Mouse (Mus musculus): Measurements from ENCODE around the gene Syt1.

The Syt1 gene

GRCm38 (mm10) chr10:108638095-108638494 is 372.7 kb downstream of the Syt1 start:
- 42% methylated on average over 5 of the region's 5 CpGs for WGBS

- 36% methylated on average over 7 of the region's 7 CpGs for WGBS
Observed at GRCm38 (mm10) chr10:108636086-108636485, 374.7 kb downstream of the Syt1 start.

DNA sequence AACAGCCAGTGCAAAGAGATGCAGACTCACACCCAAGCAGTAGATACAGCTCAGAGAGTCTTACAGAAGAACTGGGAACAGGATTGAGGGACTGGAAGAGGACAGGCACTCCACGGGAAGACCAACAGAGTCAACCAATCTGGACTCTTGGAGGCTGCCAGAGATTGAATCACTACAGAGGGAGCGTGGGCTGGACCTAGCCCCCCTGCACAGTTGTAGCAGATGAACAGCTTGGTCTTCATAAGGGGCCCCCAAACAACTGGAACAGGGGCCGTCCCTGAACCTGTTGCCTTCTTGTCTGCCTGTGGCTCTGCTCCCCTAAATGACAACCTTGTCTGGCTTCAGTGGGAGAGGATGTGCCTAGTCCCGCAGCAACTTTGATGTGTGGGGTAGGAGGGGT is 375.2 kb downstream of the Syt1 start:
- 58% methylated on average over 4 of the region's 4 CpGs for WGBS

GRCm38 (mm10) chr10:108630841-108631240 is 379.9 kb downstream of the Syt1 start:
- 47% methylated on average over 8 of the region's 8 CpGs for WGBS

- WGBS: 38% methylated on average over 3 of the region's 3 CpGs
Observed at GRCm38 (mm10) chr10:108626404-108626803, 384.4 kb downstream of the Syt1 start.

DNA sequence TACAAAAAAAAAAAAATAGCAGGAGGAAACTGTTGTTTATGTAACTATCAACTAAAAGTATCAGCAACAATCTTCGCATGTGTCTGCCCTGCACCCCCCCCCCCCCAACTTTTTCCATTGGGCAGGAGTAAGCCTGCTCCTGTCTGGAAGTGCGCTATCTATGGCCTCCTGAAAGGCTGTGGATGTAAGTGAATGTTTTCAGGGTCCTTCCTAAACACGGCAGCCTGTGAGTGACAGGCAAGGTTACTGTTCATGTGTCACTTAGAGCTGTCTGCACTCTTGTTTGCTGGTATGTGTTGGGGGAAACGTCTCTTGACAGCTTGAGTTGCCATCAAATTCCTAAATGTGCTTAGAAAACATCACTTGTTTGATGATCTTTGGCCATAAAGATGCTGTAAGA is 387.8 kb downstream of the Syt1 start:
- 59% methylated on average over 4 of the region's 4 CpGs for WGBS

DNA sequence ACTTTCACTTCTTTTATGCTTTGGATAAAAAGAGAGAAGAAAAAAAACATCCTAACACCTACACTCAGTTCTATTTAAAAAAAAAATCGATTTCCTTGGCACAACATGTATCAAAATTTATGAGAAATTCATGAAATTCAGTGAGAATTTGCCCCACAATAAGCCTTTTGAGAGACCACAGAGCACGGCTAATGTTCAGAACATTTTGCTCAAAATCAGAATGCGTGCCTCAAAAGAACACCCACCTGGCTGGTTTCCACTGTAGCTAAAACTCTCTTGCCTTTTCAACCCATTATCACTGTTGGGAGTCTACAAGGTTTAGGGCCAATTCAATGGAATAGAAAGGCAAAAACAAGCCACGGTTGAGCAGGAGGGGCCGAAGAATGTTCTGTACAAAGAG is 390.9 kb downstream of the Syt1 start:
- WGBS: 41% methylated on average over 5 of the region's 5 CpGs

DNA sequence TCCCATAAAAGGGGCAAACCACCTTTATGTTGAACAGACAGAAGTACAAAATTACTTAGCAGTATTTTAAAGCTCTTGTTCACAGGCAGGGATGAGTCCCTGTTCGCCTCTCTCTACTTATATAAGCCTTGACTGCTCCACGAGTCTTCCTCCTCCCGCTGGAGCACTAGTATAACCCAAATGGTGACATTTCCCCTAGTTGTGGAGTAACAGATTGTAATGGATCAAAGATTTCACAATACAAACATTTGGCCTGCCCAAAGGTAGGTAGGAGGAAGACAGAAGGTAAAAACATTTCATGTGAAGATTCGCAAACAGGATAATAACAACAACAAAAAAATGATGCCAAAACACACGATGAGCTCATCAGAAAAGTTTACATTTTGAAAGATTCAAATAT is 391.6 kb downstream of the Syt1 start:
- 56% methylated on average over 5 of the region's 5 CpGs for WGBS

DNA sequence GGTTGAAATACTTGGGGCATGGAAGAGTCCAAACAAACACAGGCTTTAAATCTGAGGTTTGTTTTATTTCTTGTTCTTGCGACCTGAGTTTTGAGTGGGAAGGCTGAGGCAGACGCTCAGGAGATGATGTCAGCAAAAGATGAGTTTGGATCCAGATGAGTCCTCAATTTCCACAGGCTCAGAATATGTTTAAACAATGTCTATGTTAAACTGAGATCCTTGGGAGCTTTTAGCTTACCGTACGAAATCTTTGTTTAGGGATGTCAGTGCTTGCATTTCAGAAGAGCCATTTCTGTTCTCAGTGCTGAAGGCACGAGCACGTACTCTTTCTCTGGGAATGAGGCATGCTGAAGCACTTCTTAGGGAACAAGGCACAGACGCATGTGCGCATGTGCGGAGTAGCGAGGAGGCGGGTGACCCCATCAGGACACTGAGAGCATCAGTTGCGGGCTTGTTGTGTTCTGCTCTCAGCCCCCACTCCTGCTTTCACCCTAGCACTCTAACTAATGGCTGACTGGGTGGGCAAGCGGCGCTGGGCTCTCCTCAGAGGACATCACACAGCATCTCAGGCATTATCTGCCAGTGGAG is 400.6 kb downstream of the Syt1 start:
- 53% methylated on average over 14 of the region's 14 CpGs for WGBS

DNA sequence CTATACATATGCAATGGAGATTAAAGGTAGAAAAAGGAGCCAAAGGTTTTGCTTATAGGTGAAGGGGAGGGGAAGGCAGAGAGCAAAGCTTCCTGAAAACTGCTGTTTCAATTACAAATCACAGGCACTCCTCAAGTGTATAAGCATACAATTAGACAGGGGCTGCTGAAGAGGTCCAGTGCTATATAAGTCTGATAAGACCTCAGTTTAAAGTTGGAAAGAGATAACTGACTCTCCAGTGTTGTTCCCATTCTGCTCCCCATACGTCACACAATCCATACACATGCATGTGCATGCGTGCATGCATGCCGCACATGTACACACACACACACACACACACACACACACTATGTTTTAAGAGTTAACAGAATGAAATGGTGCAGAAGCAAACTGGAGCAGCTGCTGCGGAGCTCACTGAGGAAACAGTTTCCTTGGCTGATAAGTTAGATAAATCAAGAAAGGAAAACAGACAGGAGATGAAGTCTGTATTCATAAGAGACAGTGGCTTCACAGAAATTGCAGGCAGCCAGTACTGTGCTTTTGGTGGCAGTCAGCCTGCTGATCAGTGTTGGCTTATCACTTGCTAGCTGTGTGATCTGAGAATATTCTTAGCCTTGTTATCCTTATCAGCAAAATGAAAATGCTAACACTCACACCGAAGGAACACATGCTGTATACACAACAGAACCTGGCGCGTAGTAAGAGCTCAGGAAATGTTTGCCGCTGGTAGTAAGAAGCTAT is 408.9 kb downstream of the Syt1 start:
- 47% methylated on average over 8 of the region's 8 CpGs for WGBS

GRCm38 (mm10) chr10:108600693-108601092 is 410.1 kb downstream of the Syt1 start:
- WGBS: 48% methylated on average over 9 of the region's 9 CpGs

DNA sequence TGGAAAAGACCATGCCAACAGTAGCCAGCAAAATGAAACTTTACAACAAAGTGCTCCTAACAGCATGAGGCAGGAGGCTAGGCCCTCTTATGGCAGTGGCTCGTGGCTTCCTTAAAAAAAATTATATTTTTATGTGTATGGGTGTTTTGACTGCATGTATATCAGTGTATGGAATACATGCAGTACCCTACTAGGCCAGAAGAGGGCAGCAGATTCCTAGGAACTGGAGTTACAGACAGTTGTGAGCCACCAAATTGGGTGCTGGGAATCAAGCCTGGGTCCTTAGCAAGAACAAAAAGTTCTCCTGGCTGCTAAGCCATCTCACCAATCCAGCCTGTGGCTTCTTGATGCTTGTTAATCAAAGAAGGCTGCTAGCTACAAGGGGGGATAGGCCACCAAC is 413.4 kb downstream of the Syt1 start:
- WGBS: 69% methylated on average over 1 of the region's 1 CpGs

GRCm38 (mm10) chr10:108596162-108596927 is 414.4 kb downstream of the Syt1 start:
- WGBS: 42% methylated on average over 11 of the region's 11 CpGs

DNA sequence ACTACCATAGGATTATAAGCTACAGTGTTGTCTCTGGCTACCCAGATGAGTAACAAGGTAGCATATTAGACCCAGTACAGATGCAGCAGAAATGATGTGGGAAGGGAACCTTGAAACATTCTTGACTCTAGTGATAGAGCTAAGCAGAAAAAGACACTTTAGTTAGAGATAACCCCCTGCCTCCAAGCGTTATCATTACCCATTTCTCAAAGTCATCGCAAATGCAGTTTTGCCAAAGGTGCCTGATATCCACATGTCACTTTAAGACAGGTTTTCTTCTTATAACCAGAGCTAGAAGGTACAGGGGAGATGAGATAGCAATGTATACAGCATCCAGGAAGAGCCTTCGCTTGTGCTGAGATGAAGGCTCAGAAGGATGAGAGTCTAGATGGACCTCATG is 421.4 kb downstream of the Syt1 start:
- 94% methylated on average over 3 of the region's 3 CpGs for WGBS

- WGBS: 84% methylated on average over 3 of the region's 3 CpGs
Observed at GRCm38 (mm10) chr10:108588924-108589323, 421.9 kb downstream of the Syt1 start.

DNA sequence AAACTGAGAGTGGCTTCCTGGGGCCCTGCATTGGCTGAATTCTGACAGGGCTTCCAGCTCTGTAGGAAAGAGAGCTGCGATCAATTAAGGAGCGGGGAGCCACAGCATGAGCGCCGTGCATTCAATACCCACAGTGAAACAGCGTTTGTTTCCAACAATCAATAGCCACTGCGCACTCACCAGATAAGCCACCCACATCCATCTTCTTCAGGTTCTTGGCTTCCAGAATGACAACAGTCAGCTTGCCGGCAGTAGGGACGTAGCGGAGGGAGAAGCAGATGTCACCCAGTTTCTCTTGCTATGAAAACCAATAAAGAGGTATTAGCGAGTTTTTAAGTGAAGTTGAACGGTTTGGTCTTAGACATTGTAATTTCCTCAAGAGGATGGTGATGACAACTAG is 427.1 kb downstream of the Syt1 start:
- WGBS: 36% methylated on average over 11 of the region's 11 CpGs

GRCm38 (mm10) chr10:108582397-108582730 is 428.4 kb downstream of the Syt1 start:
- WGBS: 96% methylated on average over 3 of the region's 3 CpGs

DNA sequence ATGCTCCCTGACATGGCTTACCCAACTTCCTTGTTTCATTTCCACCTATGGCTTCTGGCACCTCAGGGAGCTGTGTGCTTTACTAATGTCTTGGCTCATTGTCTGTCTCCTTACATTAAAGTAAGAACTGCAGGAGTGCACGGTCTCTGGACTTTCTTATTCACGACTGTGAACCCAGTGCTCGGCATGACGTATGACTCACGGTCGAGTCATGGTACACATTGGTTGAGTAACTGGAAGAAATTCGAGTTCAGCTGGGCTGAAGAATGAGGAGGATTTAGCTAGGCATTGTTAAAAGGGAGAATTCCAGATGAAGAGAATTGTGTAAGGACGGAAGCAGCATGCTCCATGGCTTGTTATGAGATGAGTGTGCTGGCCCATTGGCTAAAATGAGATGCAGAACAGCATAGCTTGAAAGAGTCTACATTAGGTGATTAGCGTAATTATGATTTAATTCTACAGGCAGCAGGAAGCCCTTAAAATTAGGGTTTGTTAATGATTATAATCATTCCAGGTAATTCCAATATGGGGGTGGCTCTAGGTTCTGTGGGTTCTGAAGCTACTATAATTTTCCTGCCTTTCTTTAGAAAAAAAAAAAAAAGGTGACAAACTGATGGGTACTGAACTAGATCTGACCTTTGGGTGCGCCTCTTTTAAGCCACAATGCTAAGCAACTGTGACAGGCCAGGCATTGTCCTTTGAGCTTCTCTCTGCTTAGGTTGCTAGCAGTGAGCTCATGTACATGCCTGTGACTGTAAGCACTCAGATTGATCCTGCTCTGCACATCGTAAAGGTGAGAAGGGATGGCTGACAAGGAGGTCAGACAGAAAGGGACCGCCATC is 429.0 kb downstream of the Syt1 start:
- WGBS: 46% methylated on average over 12 of the region's 12 CpGs

DNA sequence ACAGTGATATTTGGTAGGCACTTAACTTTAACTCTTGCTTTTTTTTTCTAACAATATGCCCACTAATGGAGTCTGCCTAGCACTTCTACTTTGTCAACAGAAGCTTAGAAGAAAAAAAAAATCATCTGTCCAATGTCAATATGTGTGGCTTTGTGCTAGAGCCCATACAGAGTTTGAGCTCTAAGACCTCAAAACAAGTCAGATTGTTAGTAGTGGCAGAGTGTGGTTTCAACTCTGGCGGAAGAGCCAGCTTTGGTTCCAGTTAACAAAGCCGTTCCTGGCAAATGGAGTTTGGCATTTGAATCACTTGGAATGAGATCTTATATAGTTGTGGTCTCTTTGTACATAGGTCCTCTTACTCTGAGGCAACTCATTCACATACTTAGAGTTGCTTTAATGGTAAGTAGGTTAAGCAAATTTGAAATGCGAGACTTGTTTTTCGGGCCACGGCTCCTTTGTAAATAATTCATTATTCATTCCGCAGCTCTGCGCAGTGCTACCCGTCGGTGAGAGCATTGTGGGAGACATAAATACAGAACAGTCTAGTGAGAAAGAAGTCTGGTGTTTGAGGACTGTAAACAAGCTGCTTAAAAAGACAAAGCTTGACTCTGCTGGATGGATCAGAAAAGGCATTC is 429.9 kb downstream of the Syt1 start:
- 34% methylated on average over 9 of the region's 9 CpGs for WGBS

DNA sequence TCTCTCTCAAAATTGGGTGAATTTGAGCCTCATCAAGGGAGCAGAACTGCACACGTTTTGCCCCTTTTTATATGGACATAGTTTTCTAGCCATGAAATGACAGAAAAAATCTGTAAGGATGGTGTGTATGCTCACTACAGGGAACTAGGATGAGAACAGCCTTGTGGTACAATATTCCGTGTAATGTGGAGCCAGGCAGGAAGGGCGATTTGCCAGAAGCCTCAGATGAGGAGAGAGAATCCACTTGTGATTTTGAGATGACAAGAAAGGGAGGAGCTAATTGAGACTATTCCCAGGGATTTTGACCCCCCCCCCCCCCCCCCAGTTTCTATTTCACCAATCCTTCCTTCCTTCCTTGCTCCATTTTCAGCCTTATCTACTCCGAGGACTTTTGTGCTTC is 431.4 kb downstream of the Syt1 start:
- 55% methylated on average over 4 of the region's 4 CpGs for WGBS

GRCm38 (mm10) chr10:108572764-108573163 is 438.0 kb downstream of the Syt1 start:
- 52% methylated on average over 4 of the region's 4 CpGs for WGBS

- WGBS: 68% methylated on average over 5 of the region's 5 CpGs
Observed at GRCm38 (mm10) chr10:108571104-108571503, 439.7 kb downstream of the Syt1 start.
